Mouse (Mus musculus) stomach, postnatal 0 days (tissue): ENCODE measurements at regions not wholly inside any gene's neighbourhood (a gene's known extent, or its start where the extent isn't known, plus 50 kb on each side); places are given as distances from the start of the nearest gene placed in this dataset.
A peak's percentile ranks its signal among the peaks of the same experiment; 100 is the strongest.

Experiments
- ATAC-seq: fragments of 200-750 bp; cut with Nextera tagmentation; 2 replicates; pipeline ENCODE4 v1.8.0; 2017; ENCODE audit not compliant: low FRiP score, low TSS enrichment
- DNase-seq: peaks from one replicate; pipeline ENCODE4 v3.0.0-alpha.2; 2016; ENCODE audit warnings: low spot score
- H3K27ac ChIP-seq: fragments of 300-500 bp; sonication (generic); replicated peaks from 2 replicates; pipeline ENCODE4 v1.5.1; 2014; ENCODE audit warnings: mild to moderate bottlenecking, control low read depth
- H3K27me3 ChIP-seq: fragments of 300-500 bp; sonication (generic); 2 replicates; pipeline ENCODE4 v1.6.1; 2014; ENCODE audit warnings: low read length; ENCODE audit not compliant: control insufficient read depth, insufficient read depth
- H3K36me3 ChIP-seq: fragments of 300-500 bp; sonication (generic); 2 replicates; pipeline ENCODE4 v1.6.1; 2014; ENCODE audit warnings: low read length, mixed read lengths; ENCODE audit not compliant: control insufficient read depth, insufficient read depth
- H3K4me1 ChIP-seq: fragments of 300-500 bp; sonication (generic); replicated peaks from 2 replicates; pipeline ENCODE4 v1.6.1; 2014; ENCODE audit warnings: antibody characterized with exemption; ENCODE audit not compliant: control insufficient read depth, insufficient read depth
- H3K4me2 ChIP-seq: fragments of 300-500 bp; sonication (generic); replicated peaks from 2 replicates; pipeline ENCODE4 v1.6.1; 2014; ENCODE audit warnings: low read depth, mild to moderate bottlenecking, control low read depth, moderate library complexity
- H3K4me3 ChIP-seq: fragments of 300-500 bp; sonication (generic); 2 replicates; pipeline ENCODE4 v1.5.1; 2014; ENCODE audit warnings: low read depth, low read length, control low read depth
- H3K9ac ChIP-seq: fragments of 300-500 bp; sonication (generic); 2 replicates; pipeline ENCODE4 v1.6.1; 2014; ENCODE audit warnings: mild to moderate bottlenecking, low read length, control low read depth, mixed read lengths
- H3K9me3 ChIP-seq: fragments of 300-500 bp; sonication (generic); 2 replicates; pipeline ENCODE4 v1.6.1; 2016; ENCODE audit warnings: low read length; ENCODE audit not compliant: control insufficient read depth
- CTCF ChIP-seq: IDR thresholded peaks from 2 replicates; pipeline ENCODE4 v1.5.1; 2016; ENCODE audit warnings: antibody characterized with exemption, low read depth, mild to moderate bottlenecking, moderate library complexity
- EP300 ChIP-seq: optimal IDR thresholded peaks from 2 replicates; pipeline ENCODE3; 2016; ENCODE audit warnings: antibody characterized with exemption
- WGBS: fragments of 180-500 bp; shearing (Covaris S2); extraction: QIAGEN DNeasy Blood & Tissue Kit; methylation state at CpG from one replicate; pipeline ENCODE4 v1.1.7; 2014; 5-methylcytosine and 5-hydroxymethylcytosine counted together

DNA sequence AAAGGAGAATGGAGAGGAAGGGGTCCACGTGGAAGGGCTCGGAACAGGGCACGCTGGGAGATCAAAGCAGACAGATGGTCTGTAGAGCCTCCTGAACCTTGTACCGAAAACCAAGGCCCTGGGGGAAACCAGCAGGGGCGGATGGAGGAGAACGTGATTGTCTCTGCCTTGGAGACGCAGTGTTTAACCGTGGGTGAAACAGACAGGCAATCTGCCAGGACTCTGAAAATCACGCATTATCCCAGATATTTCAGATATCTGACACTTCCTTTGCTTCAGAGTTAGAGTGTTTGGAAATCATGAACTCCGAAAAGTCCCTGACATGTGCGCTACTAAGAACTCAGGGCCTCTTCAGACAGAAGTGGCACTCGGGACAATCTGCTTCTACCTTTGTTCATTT, 126.1 kb downstream of the Cenpf start:
- Histone ChIP-seq H3K4me1 (no peaks in the 10 kb centered on the region), H3K4me3 (no peak overlapping the region), H3K27me3 (no peaks in the 10 kb centered on the region), H3K27ac (no peak overlapping the region), H3K4me2 (no peak overlapping the region), H3K9ac (no peak overlapping the region), H3K36me3 (no peaks in the 10 kb centered on the region), H3K9me3 (no peaks in the 10 kb centered on the region)
- DNase-seq (no peak), ATAC-seq (no peak)
- 80% methylated on average over 12 of the region's 12 CpGs for WGBS
- TF ChIP-seq CTCF = no peak
- no peak for TF ChIP-seq EP300

DNA sequence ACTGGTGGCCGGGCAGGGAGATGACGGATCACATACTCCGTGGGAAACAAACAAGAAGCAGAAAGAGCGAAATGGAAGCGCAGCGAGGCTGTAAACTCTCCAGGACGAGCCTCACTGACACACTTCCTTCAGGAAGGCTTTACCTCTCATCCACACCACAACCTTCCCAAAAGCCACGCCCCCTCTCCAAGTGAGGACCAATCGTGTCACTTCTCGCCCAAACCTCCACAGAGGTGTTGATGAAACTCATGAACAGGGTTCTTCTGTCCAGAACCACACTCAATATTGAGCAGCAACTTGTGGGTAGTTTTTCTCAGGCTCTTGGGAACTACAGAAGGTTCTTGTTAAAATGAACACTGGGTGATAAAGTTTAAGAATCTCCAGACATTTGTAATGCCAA, 127.3 kb downstream of the Cenpf start:
- no peaks in the 10 kb centered on the region for H3K4me1 ChIP-seq
- ATAC-seq (no peak), DNase-seq (no peak)
- TF ChIP-seq CTCF (no peak), EP300 (no peak)
- WGBS = 22% methylated on average over 10 of the region's 10 CpGs
- no peaks in the 10 kb centered on the region for H3K27me3 ChIP-seq
- no peak overlapping the region for H3K9ac ChIP-seq
- no peaks in the 10 kb centered on the region for H3K9me3 ChIP-seq
- 0 out of 2 replicates have a peak overlapping the region, but pooled peaks have one; percentile 11 for H3K4me2 ChIP-seq
- H3K4me3 ChIP-seq = no peak overlapping the region
- H3K27ac ChIP-seq = no peak overlapping the region
- H3K36me3 ChIP-seq = no peaks in the 10 kb centered on the region

- no peak for ATAC-seq
- no peak overlapping the region for H3K4me3 ChIP-seq
- no peak overlapping the region for H3K4me2 ChIP-seq
- no peaks in the 10 kb centered on the region for H3K4me1 ChIP-seq
- DNase-seq = no peak
- H3K27ac ChIP-seq = no peak overlapping the region
- H3K9ac ChIP-seq = no peak overlapping the region
- no peak for TF ChIP-seq EP300
- peak; percentile 54 for TF ChIP-seq CTCF
- H3K27me3 ChIP-seq = no peaks in the 10 kb centered on the region
- H3K9me3 ChIP-seq = no peaks in the 10 kb centered on the region
- WGBS = 91% methylated on average over 9 of the region's 9 CpGs
- H3K36me3 ChIP-seq = no peaks in the 10 kb centered on the region
Measured at GRCm38 (mm10) chr1:189550851-189551250, 137.0 kb downstream of the Cenpf start.

DNA sequence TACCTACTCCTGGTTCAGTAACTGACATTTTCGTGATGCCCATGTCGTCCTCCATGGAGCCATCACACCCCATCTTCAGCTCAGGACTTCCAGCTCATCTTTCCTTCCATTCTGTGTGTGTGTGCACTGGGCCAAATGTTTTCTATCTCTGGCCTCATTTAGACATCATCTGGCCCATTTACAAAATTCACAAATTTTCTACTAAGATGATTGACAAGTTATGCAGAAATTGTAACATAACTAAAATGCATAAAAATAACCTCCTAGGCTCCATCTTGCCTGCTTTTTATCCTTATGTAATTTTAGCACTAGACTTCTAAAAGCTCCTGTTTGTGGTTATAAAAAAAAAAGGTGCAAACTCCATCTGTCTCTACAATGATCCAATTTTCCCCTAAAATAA, 130.8 kb upstream of the Kcnk2 start:
- H3K9ac ChIP-seq = no peak overlapping the region
- DNase-seq = no peak
- no peak overlapping the region for H3K4me3 ChIP-seq
- ATAC-seq = no peak
- WGBS = 80% methylated on average over 2 of the region's 2 CpGs
- H3K4me2 ChIP-seq = no peak overlapping the region
- H3K36me3 ChIP-seq = no peaks in the 10 kb centered on the region
- no peaks in the 10 kb centered on the region for H3K9me3 ChIP-seq
- no peak overlapping the region for H3K27ac ChIP-seq
- no peaks in the 10 kb centered on the region for H3K27me3 ChIP-seq
- TF ChIP-seq EP300 (no peak), CTCF (no peak)
- no peaks in the 10 kb centered on the region for H3K4me1 ChIP-seq

DNA sequence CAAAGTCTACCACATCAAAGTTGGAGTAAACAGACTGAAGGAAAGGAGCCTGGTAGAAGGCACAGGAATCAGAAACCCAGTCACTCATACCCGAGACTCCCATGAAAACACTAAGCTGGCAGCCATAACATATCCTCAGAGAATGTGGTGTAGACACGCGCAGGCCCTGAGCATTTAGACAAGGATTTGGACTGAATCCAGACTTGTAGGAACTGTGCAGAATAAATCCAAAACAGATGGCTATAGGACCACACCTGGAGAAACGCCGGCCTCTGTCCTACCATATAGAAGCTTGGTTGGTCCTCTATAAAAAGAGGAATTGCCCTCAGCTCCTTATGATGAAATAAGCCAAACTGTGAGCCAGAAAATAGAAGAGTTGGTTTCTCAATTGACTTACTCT, 124.3 kb upstream of the Kcnk2 start:
- TF ChIP-seq CTCF (no peak), EP300 (no peak)
- no peak overlapping the region for H3K4me3 ChIP-seq
- WGBS = 67% methylated on average over 5 of the region's 5 CpGs
- H3K27ac ChIP-seq = no peak overlapping the region
- no peak overlapping the region for H3K9ac ChIP-seq
- H3K36me3 ChIP-seq = no peaks in the 10 kb centered on the region
- H3K9me3 ChIP-seq = no peaks in the 10 kb centered on the region
- no peaks in the 10 kb centered on the region for H3K4me1 ChIP-seq
- no peak overlapping the region for H3K4me2 ChIP-seq
- H3K27me3 ChIP-seq = no peaks in the 10 kb centered on the region
- ATAC-seq (no peak), DNase-seq (no peak)

- DNase-seq = no peak
- Histone ChIP-seq H3K4me1 (no peaks in the 10 kb centered on the region), H3K4me3 (no peak overlapping the region), H3K9me3 (no peaks in the 10 kb centered on the region), H3K36me3 (no peaks in the 10 kb centered on the region), H3K9ac (no peak overlapping the region), H3K27me3 (no peaks in the 10 kb centered on the region), H3K27ac (no peak overlapping the region), H3K4me2 (no peak overlapping the region)
- 64% methylated on average over 7 of the region's 7 CpGs for WGBS
- TF ChIP-seq EP300 = no peak
- ATAC-seq = no peak
Measured at GRCm38 (mm10) chr1:189515476-189515875, 113.4 kb upstream of the Kcnk2 start.
